Mouse (Mus musculus): ENCODE measurements around the gene Tnfaip8l3. TPM values are rescaled to one million over a fixed set of nuclear protein-coding genes. Genes with fewer than 3 reads are reported as not detected.
"Not testable (repeated sequence)": the region's sequence is repeated elsewhere in the genome, so short reads cannot be mapped to it uniquely, and the experiment has no call there.

The Tnfaip8l3 gene
- total RNA-seq, 2 experiments from 2014 or later = 4.8 to 5.2 TPM

- DNase-seq (ENCODE audit: extremely low spot score in 1 of 2, low spot score in 2 of 2) = no peak
- intact Hi-C loops (cut with DNase I) = no loop called here
Observed at GRCm38 (mm10) chr9:54022795-54023194, 45.4 kb downstream of the Tnfaip8l3 start.

GRCm38 (mm10) chr9:53994528-53994927 is 73.7 kb downstream of the Tnfaip8l3 start:
- intact Hi-C loops (cut with DNase I) = loop anchor here (10.0 kb wide), 1 partner anchor 340 kb away; no protein-coding TSS in a partner anchor
- no peak for DNase-seq (ENCODE audit: extremely low spot score in 1 of 2, low spot score in 2 of 2)

GRCm38 (mm10) chr9:53992567-53992966 is 75.6 kb downstream of the Tnfaip8l3 start:
- intact Hi-C loops (cut with DNase I) = loop anchor here (10.0 kb wide), 1 partner anchor 342 kb away; no protein-coding TSS in a partner anchor

GRCm38 (mm10) chr9:53990921-53991320 is 77.3 kb downstream of the Tnfaip8l3 start:
- peak; percentile 34 to 41 for DNase-seq (ENCODE audit: extremely low spot score in 1 of 2, low spot score in 2 of 2)

More at GRCm38 (mm10) chr9:53992567-53992966, 75.6 kb downstream of the Tnfaip8l3 start:
- not testable (repeated sequence) for DNase-seq (ENCODE audit: extremely low spot score in 1 of 2, low spot score in 2 of 2)

DNA sequence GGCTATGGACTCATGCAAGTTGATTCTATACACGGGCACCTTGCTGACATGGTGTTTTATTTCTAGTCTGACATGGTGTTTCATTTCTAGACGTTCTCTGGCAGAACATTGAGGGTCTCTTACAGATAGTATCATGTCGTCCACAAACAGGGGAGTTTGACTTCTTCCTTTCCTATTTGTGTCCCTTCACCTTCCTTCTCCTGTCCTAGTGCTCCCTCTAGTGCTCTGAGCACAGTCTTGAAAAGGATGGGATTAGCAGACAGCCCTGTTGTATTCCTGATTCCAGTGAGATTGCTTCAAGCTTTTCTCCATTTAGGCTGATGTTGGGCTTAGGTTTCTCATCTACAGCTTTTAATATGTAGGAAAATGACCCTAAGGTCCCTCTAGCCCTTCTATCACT is 81.2 kb downstream of the Tnfaip8l3 start:
- DNase-seq (ENCODE audit: extremely low spot score in 1 of 2, low spot score in 2 of 2) = peak; percentile 31 to 50
- intact Hi-C loops (cut with DNase I) = loop anchor here (10.0 kb wide), 1 partner anchor 162 kb away; no protein-coding TSS in a partner anchor

More at GRCm38 (mm10) chr9:53990921-53991320, 77.3 kb downstream of the Tnfaip8l3 start:
- intact Hi-C loops (cut with DNase I) = loop anchor here (1.0 to 10.0 kb wide), 2 partner anchors 121 to 344 kb away; no protein-coding TSS in a partner anchor

DNA sequence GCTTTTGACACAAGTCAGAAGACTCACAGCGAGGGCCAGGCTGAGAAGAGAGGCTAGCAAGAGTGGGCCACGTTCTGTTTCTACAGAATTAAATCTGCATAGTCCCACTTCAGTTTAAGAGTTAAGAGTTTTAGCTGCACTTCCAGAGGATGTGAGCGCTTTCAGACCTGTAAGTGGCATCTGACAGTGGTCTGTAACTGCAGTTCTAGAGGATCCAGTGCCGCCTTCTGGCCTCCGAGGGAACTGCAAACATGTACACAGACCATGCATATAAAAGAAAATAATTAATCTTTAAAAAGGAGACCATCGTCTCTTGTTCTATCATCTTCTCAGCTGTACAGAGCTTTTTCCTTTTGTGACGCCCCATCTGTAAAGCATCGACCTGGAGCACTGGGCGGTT is 83.3 kb downstream of the Tnfaip8l3 start:
- intact Hi-C loops (cut with DNase I) = loop anchor here (1.0 to 10.0 kb wide), 2 partner anchors 95 to 160 kb away; no protein-coding TSS in a partner anchor
- DNase-seq (ENCODE audit: extremely low spot score in 1 of 2, low spot score in 2 of 2) = peak; percentile 40 to 53

GRCm38 (mm10) chr9:53975122-53975518 is 93.1 kb downstream of the Tnfaip8l3 start, which contains the start of gene Elmod1:
Gene Elmod1 (minus strand): TSS chr9:53975301.
- intact Hi-C loops (cut with DNase I) = loop anchor here (10.0 kb wide), 1 partner anchor 310 kb away; no protein-coding TSS in a partner anchor

GRCm38 (mm10) chr9:53974328-53975121 is 93.7 kb downstream of the Tnfaip8l3 start:
- DNase-seq (ENCODE audit: extremely low spot score in 1 of 2, low spot score in 2 of 2) = peak in 1 of 2 experiments; percentile 44
- intact Hi-C loops (cut with DNase I) = loop anchor here (10.0 kb wide), 1 partner anchor 310 kb away; no protein-coding TSS in a partner anchor

More at GRCm38 (mm10) chr9:53975122-53975518, 93.1 kb downstream of the Tnfaip8l3 start, which contains the start of gene Elmod1:
- DNase-seq (ENCODE audit: extremely low spot score in 1 of 2, low spot score in 2 of 2) = peak; percentile 72 to 84

DNA sequence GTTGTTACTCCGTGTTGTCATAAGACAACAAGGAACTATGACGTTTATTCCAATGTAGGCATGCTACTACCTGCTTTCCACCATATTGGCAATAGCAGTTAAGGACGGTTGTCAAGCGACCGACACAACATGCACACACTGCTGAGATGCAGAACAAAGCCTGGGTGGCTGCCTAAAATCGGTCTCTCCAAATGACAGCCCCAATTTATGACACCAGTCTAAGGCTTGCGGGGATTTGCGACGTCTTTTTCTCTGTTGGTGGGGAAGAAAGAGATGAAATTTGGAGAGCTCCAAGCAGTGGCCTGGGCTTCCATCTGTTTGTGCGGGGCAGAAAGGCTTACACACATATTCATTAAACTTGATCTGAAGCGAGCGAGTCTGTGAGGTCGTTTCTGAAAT is 94.3 kb downstream of the Tnfaip8l3 start:
- DNase-seq (ENCODE audit: extremely low spot score in 1 of 2, low spot score in 2 of 2) = peak; percentile 22 to 26
- intact Hi-C loops (cut with DNase I) = loop anchor here (10.0 kb wide), 1 partner anchor 309 kb away; no protein-coding TSS in a partner anchor

Other genes starting within 250 kb of the Tnfaip8l3 start
- gene Sln, start 218.2 kb downstream of the Tnfaip8l3 start, total RNA-seq (2021) = not detected
- 100 to 1,000 TPM; 180 to 198 TPM for gene Elmod1, start 93.1 kb downstream of the Tnfaip8l3 start, total RNA-seq (2021)
- under 1 TPM; 0.19 to 0.28 TPM for gene Cyp19a1, start 199.7 kb upstream of the Tnfaip8l3 start, total RNA-seq (2021)
- under 1 TPM; 0.57 to 0.62 TPM for gene Gldn, start 218.1 kb upstream of the Tnfaip8l3 start, total RNA-seq (2021)